Mouse (Mus musculus) thymus, adult 2 months (tissue): ENCODE measurements at regions not wholly inside any gene's neighbourhood (a gene's known extent, or its start where the extent isn't known, plus 50 kb on each side); places are given as distances from the start of the nearest gene placed in this dataset.

ENCODE experiments used
- DNase-seq: peaks from one replicate; pipeline ENCODE4 v3.0.0; 2021
- H3K27ac ChIP-seq: fragments of 200-500 bp; 2 replicates; pipeline ENCODE4 v1.5.1; 2012; ENCODE audit warnings: low read length, control low read depth; ENCODE audit not compliant: control insufficient read depth, insufficient read depth
- H3K27me3 ChIP-seq: fragments of 200-500 bp; 2 replicates; pipeline ENCODE4 v1.6.1; 2012; ENCODE audit warnings: mild to moderate bottlenecking, low read length, moderate library complexity, mixed read lengths; ENCODE audit not compliant: control insufficient read depth, insufficient read depth
- H3K36me3 ChIP-seq: fragments of 200-500 bp; 2 replicates; pipeline ENCODE4 v1.6.1; 2012; ENCODE audit warnings: mild to moderate bottlenecking, low read length, moderate library complexity; ENCODE audit not compliant: control insufficient read depth, insufficient read depth
- H3K4me1 ChIP-seq: fragments of 200-500 bp; replicated peaks from 2 replicates; pipeline ENCODE4 v1.6.1; 2012; ENCODE audit warnings: low read length; ENCODE audit not compliant: control insufficient read depth, insufficient read depth
- H3K4me3 ChIP-seq: fragments of 200-500 bp; 2 replicates; pipeline ENCODE4 v1.5.1; 2012; ENCODE audit warnings: mild to moderate bottlenecking, low read length, control low read depth, moderate library complexity; ENCODE audit not compliant: control insufficient read depth, insufficient read depth
- CTCF ChIP-seq: fragments of 200-500 bp; IDR thresholded peaks from 2 replicates; pipeline ENCODE4 v1.5.1; 2012; ENCODE audit warnings: mild to moderate bottlenecking, control low read depth, low read length, moderate library complexity, borderline replicate concordance; ENCODE audit not compliant: control insufficient read depth, poor library complexity, insufficient read depth; ENCODE audit errors: extremely low read depth
- POLR2A ChIP-seq: fragments of 200-500 bp; IDR thresholded peaks from 2 replicates; pipeline ENCODE4 v1.6.1; 2012; ENCODE audit warnings: mild to moderate bottlenecking, low read length, control low read depth, moderate library complexity; ENCODE audit not compliant: control insufficient read depth, poor library complexity, insufficient read depth; ENCODE audit errors: extremely low read depth
- WGBS: fragments of 180-500 bp; shearing (Covaris S2); methylation state at CpG from one replicate; pipeline ENCODE4 v1.1.7; 2018; 5-methylcytosine and 5-hydroxymethylcytosine counted together

DNA sequence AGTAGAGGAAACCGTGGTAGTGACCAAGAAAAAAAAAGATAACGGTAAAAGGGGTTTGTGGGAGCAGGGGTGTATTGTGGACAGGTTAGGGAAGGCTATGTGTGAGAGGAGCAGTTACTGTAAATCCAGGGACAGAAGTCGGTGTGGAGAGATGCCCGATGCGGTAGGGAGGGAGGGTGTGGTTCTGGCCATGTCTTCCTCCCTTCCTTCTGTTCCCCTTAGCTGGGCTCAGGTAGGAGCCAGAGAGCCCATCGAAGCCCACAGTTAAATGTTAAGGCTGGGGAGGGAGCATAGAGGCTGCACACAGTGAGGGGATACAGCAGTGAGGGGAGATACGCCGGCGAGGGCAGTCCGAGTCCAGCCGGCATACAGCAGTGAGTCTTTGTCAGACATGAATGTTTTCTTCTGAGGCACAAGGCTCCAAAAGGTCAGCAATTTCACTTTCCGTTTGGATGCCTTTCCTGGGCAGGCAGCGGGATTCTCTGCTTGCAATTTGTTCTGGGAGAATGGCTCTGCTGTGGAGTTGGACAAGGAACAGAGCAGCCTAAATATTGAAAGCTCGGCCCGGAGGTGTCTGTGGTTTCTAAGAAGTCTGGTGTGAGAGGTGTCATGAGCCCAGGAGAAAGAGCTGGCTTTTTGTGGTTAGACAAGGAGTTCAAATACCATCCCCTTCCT lies 244.5 kb downstream of the Hhipl2 start:
- Histone ChIP-seq H3K36me3 (no peaks in the 10 kb centered on the region), H3K4me1 (no peaks in the 10 kb centered on the region), H3K27ac (no peak overlapping the region), H3K27me3 (no peaks in the 10 kb centered on the region), H3K4me3 (no peak overlapping the region)
- DNase-seq = no peak
- no peak for TF ChIP-seq CTCF
- TF ChIP-seq POLR2A = no peak
- WGBS = 78% methylated on average over 15 of the region's 15 CpGs

DNA sequence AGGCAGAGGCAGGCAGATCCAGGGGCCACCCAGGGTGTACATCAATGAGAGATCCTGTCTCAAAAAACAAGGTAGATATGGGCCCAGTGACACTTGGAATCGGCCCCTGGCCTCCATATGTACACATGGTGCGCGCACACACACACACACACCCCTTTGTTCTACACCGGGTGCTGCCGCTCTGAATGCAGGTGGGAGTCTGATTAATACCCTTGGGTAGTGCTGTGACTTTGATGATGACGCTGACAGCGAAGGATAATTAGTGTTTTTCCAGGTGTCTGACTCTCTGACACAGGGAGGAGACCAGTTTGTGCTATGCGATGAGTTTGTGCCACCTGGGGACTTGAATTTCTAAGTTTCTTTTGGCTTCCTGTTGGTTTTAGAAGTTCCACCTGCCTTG lies 251.3 kb downstream of the Hhipl2 start:
- WGBS = 50% methylated on average over 8 of the region's 8 CpGs
- no peak for DNase-seq
- H3K36me3 ChIP-seq = no peaks in the 10 kb centered on the region
- TF ChIP-seq POLR2A (no peak), CTCF (no peak)
- no peak overlapping the region for H3K27ac ChIP-seq
- H3K27me3 ChIP-seq = no peaks in the 10 kb centered on the region
- no peak overlapping the region for H3K4me3 ChIP-seq
- H3K4me1 ChIP-seq = peaks cover 14% of the 10 kb centered on the region

GRCm38 (mm10) chr1:183669674-183670073 lies 251.7 kb downstream of the Hhipl2 start:
- H3K27me3 ChIP-seq = no peaks in the 10 kb centered on the region
- H3K4me1 ChIP-seq = peaks cover 14% of the 10 kb centered on the region
- no peak overlapping the region for H3K27ac ChIP-seq
- peak; percentile 23 for DNase-seq
- no peaks in the 10 kb centered on the region for H3K36me3 ChIP-seq
- no peak overlapping the region for H3K4me3 ChIP-seq
- TF ChIP-seq POLR2A = no peak
- no peak for TF ChIP-seq CTCF
- 18% methylated on average over 11 of the region's 11 CpGs for WGBS

GRCm38 (mm10) chr1:183670542-183670941 lies 252.5 kb downstream of the Hhipl2 start:
- 87% methylated on average over 7 of the region's 7 CpGs for whole genome bisulfite sequencing
- no peak overlapping the region for H3K27ac ChIP-seq
- H3K27me3 ChIP-seq = no peaks in the 10 kb centered on the region
- no peak for DNase-seq
- H3K36me3 ChIP-seq = no peaks in the 10 kb centered on the region
- no peak overlapping the region for H3K4me3 ChIP-seq
- H3K4me1 ChIP-seq = peaks cover 14% of the 10 kb centered on the region
- TF ChIP-seq POLR2A = no peak
- TF ChIP-seq CTCF = no peak

DNA sequence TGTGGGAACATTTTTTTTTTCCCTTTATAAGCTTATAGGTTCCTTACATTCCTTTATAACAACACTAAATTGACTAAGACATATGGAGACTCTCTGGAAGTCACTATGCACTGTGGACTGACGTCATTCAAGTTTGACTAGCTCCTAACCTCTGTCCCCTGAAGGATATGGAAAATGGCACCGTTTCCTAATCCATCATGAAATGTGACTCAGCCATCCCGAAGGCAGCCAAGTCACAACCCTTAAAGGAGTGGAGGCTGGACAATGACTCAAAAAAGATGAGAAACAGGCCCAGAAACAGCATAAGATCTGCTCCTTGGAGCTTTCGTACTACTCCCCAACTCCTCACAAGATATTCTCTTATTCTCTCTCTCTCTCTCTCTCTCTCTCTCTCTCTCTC lies 253.5 kb downstream of the Hhipl2 start:
- no peak for TF ChIP-seq CTCF
- no peak for TF ChIP-seq POLR2A
- Histone ChIP-seq H3K4me1 (peaks cover 14% of the 10 kb centered on the region), H3K27me3 (no peaks in the 10 kb centered on the region), H3K27ac (no peak overlapping the region), H3K36me3 (no peaks in the 10 kb centered on the region), H3K4me3 (no peak overlapping the region)
- WGBS = 94% methylated on average over 4 of the region's 4 CpGs
- DNase-seq = no peak

DNA sequence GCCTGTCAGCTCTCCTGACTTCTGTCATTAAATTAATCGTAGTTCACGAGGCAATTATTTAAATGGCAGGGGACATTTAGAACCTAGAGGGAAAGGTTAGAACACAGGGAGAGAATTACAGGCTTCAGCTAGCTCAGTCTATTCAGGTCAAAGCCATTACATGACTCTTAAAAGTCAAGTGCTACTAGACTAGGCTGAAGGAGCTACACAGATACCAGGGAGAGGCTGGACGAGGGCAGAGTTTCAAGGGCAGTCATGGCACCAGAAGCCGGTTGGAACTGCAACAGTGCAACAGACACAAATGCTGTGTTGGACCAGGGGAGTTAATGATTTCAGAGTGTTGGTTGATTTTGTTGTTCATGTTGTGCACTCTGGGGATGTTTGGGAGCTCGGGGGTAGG lies 254.5 kb downstream of the Hhipl2 start:
- TF ChIP-seq POLR2A = no peak
- no peak for TF ChIP-seq CTCF
- no peaks in the 10 kb centered on the region for H3K27me3 ChIP-seq
- 96% methylated on average over 5 of the region's 5 CpGs for WGBS

GRCm38 (mm10) chr1:183677585-183677984 lies 259.6 kb downstream of the Hhipl2 start:
- no peaks in the 10 kb centered on the region for H3K36me3 ChIP-seq
- no peaks in the 10 kb centered on the region for H3K4me1 ChIP-seq
- no peak overlapping the region for H3K27ac ChIP-seq
- no peak overlapping the region for H3K4me3 ChIP-seq
- H3K27me3 ChIP-seq = no peaks in the 10 kb centered on the region
- 93% methylated on average over 4 of the region's 4 CpGs for WGBS
- no peak for DNase-seq
- TF ChIP-seq CTCF = no peak
- TF ChIP-seq POLR2A = no peak

More for the DNA sequence above, 254.5 kb downstream of the Hhipl2 start:
- peaks cover 14% of the 10 kb centered on the region for H3K4me1 ChIP-seq
- H3K36me3 ChIP-seq = no peaks in the 10 kb centered on the region
- H3K27ac ChIP-seq = no peak overlapping the region
- H3K4me3 ChIP-seq = no peak overlapping the region
- no peak for DNase-seq
